Mouse (Mus musculus): ENCODE measurements around the gene Olfr61. TPM values are rescaled to one million over a fixed set of nuclear protein-coding genes. Genes with fewer than 3 reads are reported as not detected.
"Not testable (repeated sequence)": the region's sequence is repeated elsewhere in the genome, so short reads cannot be mapped to it uniquely, and the experiment has no call there.

Gene Olfr61
- polyA plus RNA-seq (2012; rRNA removed), result not detected in 2 replicates

DNA sequence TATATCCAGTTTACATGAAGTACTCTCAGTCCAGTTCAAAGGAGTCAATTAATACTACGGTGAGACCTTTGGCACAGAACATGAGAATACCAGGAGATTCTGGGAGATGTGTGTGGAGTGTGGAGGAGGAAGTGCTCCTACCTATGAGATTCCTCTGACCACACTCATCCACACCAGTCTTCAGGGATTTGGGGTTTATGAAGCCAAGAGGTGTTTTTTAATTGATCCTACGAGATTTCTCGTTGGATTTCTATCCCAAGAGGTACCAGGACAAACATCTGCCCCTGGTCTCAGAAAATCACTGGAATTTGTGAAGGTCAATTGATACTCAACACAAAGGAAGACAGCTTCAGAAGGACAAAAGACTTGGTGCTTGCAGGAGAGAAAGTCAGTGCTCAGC is at the start of gene Olfr61:
Olfr61 (plus strand) TSS at position 301 of the 400 bp plus-strand sequence.
- DNase-seq (ENCODE audit: low read depth), result not testable (repeated sequence)

- DNase-seq (ENCODE audit: low read depth), result not testable (repeated sequence)
Measured at GRCm38 (mm10) chr7:140600969-140601368, 27.8 kb upstream of the Olfr61 start, which contains the start of gene Olfr46. TSS of gene Olfr46 (plus strand) at chr7:140601269.

- no peak for DNase-seq (ENCODE audit: low read depth)
Measured at GRCm38 (mm10) chr7:140630559-140630958, 1.8 kb downstream of the Olfr61 start.

GRCm38 (mm10) chr7:140646152-140646551 is 17.4 kb downstream of the Olfr61 start, which contains the start of gene Olfr53:
TSS of gene Olfr53 (plus strand) at chr7:140646452.
- no peak for DNase-seq (ENCODE audit: low read depth)

DNA sequence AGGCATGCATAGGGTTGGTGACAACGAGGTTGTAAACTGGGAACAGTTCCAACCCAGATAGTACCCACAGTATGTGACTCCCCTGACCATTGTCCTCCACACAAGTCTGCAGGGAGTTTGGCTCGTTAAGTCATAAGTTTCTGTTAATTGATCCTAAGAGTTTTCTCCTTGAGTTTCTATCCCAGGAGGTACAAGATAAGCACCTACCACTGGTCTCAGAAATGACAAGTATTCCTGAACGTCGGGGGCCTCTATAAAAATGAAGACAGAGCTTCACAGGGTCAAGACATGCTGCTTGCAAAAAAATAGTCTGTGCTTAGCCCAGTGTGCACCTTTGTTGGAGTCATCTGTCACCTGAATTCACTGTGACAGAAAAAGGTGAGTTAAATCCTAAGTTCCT is 30.9 kb downstream of the Olfr61 start, which contains the start of gene Olfr539:
Olfr539 (plus strand) TSS at position 301 of the 400 bp plus-strand sequence.
- no peak for DNase-seq (ENCODE audit: low read depth)

DNA sequence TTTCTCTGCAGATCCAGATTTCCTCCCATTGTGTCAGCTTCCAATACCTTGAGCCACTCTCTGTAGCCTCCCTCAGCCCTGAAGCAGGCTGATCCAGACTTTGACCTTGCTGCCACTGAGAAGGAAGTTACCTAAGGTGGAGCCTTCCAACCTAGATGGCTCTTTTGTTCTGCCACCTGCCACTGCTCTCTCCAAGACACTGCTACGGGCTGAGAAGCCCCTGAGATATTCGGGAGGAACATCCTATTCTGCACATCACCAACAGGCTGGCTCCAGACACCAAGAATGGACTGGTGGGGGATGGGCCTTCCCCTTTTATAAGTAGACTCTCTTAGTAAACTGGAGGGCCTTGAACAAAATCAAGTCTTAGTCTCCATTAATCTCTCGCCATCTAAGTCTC is 41.9 kb downstream of the Olfr61 start:
- DNase-seq (ENCODE audit: low read depth), result not testable (repeated sequence)

GRCm38 (mm10) chr7:140675863-140676262 is 47.1 kb downstream of the Olfr61 start:
- no peak for DNase-seq (ENCODE audit: low read depth)

GRCm38 (mm10) chr7:140679591-140679990 is 50.8 kb downstream of the Olfr61 start:
- not testable (repeated sequence) for DNase-seq (ENCODE audit: low read depth)

GRCm38 (mm10) chr7:140681651-140682050 is 52.9 kb downstream of the Olfr61 start, which contains the start of gene Olfr45:
TSS of gene Olfr45 (plus strand) at chr7:140681951.
- no peak for DNase-seq (ENCODE audit: low read depth)

Other genes with a start within 250 kb of the Olfr61 start
- gene Olfr531, start 226.1 kb upstream of the Olfr61 start, polyA plus RNA-seq (2012; rRNA removed), result not detected in 2 replicates
- not detected in 2 replicates for gene Olfr532, start 207.3 kb upstream of the Olfr61 start, polyA plus RNA-seq (2012; rRNA removed)
- gene Olfr533, start 165.6 kb upstream of the Olfr61 start, polyA plus RNA-seq (2012; rRNA removed), result not detected in 2 replicates
- not detected in 2 replicates for gene Olfr535, start 144.8 kb upstream of the Olfr61 start, polyA plus RNA-seq (2012; rRNA removed)
- 0.04 and 0.11 TPM in 2 replicates for gene Olfr536, start 121.6 kb upstream of the Olfr61 start, polyA plus RNA-seq (2012; rRNA removed)
- gene Olfr538, start 61.1 kb upstream of the Olfr61 start, polyA plus RNA-seq (2012; rRNA removed), result not detected in 2 replicates
- gene Olfr46, start 27.7 kb upstream of the Olfr61 start, polyA plus RNA-seq (2012; rRNA removed), result not detected in 2 replicates
- not detected in 2 replicates for gene Olfr53, start 17.5 kb downstream of the Olfr61 start, polyA plus RNA-seq (2012; rRNA removed)
- gene Olfr539, start 31.0 kb downstream of the Olfr61 start, polyA plus RNA-seq (2012; rRNA removed), result not detected in 2 replicates
- gene Olfr45, start 53.0 kb downstream of the Olfr61 start, polyA plus RNA-seq (2012; rRNA removed), result not detected in 2 replicates
- not detected in 2 replicates for gene Olfr541, start 68.3 kb downstream of the Olfr61 start, polyA plus RNA-seq (2012; rRNA removed)
- gene Cyp2e1, start 134.8 kb downstream of the Olfr61 start, polyA plus RNA-seq (2012; rRNA removed), result 82.4 and 284 TPM in 2 replicates
- 0.68 and 1.2 TPM in 2 replicates for gene Syce1, start 158.9 kb downstream of the Olfr61 start, polyA plus RNA-seq (2012; rRNA removed)
- gene Zfp941, start 193.2 kb downstream of the Olfr61 start, polyA plus RNA-seq (2012; rRNA removed), result 0.20 and 0.30 TPM in 2 replicates
- gene Urah, start 206.0 kb downstream of the Olfr61 start, polyA plus RNA-seq (2012; rRNA removed), result 2.0 and 2.1 TPM in 2 replicates
- gene Scgb1c1, start 216.6 kb downstream of the Olfr61 start, polyA plus RNA-seq (2012; rRNA removed), result 1.6 and 1.8 TPM in 2 replicates
- 0.74 and 1.2 TPM in 2 replicates for gene Odf3, start 218.8 kb downstream of the Olfr61 start, polyA plus RNA-seq (2012; rRNA removed)
- not detected in 2 replicates for gene Gm45785, start 227.4 kb downstream of the Olfr61 start, polyA plus RNA-seq (2012; rRNA removed)
- 103 and 117 TPM in 2 replicates for gene Ric8a, start 228.0 kb downstream of the Olfr61 start, polyA plus RNA-seq (2012; rRNA removed)
- gene Bet1l, start 228.6 kb downstream of the Olfr61 start, polyA plus RNA-seq (2012; rRNA removed), result 32.0 and 40.0 TPM in 2 replicates